Mouse (Mus musculus) lung, adult 2 months (tissue): ENCODE results near the gene Gm10354.
"Not testable (repeated sequence)": the region's sequence is repeated elsewhere in the genome, so short reads cannot be mapped to it uniquely, and the experiment has no call there.

ENCODE experiments used
- CTCF ChIP-seq: fragments of 200-500 bp; IDR thresholded peaks from 2 replicates; pipeline ENCODE4 v1.5.1; 2011; ENCODE audit warnings: mild to moderate bottlenecking, low read length, control low read depth; ENCODE audit not compliant: insufficient read depth
- POLR2A ChIP-seq: fragments of 200-500 bp; IDR thresholded peaks from 2 replicates; pipeline ENCODE4 v1.6.1; 2011; ENCODE audit warnings: low read depth, mild to moderate bottlenecking, control low read depth, low read length, borderline replicate concordance; ENCODE audit errors: extremely low read depth

DNA sequence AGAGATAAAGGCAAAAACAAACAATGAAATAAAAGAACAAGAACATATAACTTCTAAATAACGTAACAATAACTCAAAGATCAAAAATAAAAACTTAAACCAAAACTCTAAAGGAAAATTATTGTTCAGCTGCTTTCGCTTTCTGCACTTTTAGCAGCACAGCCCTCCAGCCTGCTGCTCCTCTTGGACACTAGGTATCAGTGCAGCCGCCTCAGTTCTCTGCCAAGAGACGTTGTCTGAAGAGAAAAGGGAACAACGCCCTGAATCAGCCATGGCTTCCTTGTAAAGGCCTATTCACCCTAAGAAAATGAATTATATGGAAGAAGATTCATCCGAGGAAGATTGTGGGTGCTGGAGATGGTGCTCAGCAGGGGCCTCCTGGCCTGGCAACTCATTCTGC, 45.0 kb downstream of the Gm10354 start:
- not testable (repeated sequence) for TF ChIP-seq POLR2A, CTCF
